Mouse (Mus musculus) urinary bladder, postnatal 4 days (tissue): Measurements from ENCODE around the gene Rack1.

ENCODE experiments used
- DNase-seq, 2 experiments: peaks; one replicate each; pipeline ENCODE4 v3.0.0; 2021 to 2022; ENCODE audit warnings: low spot score in 2 of 2

The Rack1 gene

DNA sequence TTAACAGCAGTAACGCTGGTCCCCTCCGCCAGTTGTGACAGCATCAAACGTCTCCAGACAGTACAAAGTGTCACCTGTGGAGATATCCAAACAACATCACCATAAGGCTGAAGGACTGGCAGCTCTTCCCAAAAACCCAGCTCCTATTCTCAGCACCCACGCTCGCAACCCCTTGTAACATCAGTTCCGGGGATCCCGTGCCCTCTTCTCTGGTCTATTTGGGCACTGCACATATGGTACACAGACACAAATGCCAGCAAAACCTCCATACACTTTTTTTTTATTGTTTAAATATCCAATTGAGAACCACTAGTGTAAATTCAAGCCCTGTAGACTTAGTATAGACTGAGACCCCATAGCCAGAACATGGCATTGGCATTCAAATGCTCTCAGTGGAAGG, 4.9 kb upstream of the Rack1 start:
- DNase-seq: no peak

DNA sequence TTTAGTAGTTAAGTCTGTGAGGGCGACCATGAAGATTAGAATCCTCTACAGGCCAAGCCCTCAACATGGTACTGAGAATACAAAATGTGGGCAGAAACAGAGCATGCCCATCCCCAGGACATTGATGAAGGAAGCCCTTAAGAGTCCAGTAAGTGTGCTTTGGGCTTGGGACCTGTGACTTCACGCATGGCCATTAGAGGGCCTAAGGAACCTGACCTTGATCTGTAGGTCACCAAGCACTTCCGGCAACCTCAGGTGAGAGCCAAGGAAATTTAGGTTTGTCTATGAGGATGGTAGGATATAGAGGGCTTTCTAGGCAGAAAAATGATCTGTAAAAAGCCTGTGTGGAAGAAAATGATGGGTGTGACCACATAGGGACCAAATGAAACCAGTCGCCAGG, 3.8 kb upstream of the Rack1 start:
- DNase-seq: no peak

DNA sequence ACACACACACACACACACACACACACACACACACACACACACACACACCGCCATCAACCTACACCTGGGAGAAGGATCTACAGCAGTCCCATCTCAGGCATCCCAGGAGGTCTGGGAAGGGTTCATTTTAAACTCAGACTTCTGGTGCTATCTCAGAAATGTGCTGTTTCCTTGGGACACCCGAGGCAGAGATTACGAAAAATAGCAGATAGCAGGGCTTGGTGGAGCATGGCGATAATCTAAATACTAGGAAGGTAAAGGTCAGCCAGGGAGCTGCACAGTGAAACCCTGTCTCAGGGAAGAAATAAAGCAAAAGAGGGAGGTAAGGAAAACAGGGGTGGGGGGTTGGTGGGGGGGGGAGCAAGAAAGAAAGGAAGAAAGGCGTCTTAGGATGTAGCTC, 2.8 kb upstream of the Rack1 start:
- DNase-seq: no peak

DNA sequence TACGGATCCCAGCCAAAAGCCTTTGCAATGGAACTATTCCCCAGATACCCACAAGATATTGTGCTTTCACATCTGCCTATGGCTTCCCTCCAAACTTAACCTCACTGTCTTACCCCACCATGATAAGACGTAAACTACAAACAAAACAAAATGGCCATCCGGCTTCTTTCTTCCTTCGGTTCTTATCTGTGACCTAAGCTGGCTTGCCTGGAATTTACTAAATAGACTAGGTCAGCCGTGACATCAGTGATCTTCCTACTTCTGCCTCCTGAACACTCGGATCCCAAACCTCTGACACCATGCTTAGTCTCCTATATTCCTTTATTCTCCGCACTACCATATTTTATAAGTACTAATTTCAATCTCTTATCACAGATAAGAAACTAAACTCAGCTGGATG, 1.8 kb upstream of the Rack1 start:
- no peak for DNase-seq

GRCm38 (mm10) chr11:48798984-48799920, 880 bp upstream of the Rack1 start:
- peak in 1 of 2 experiments; percentile 37 for DNase-seq

DNA sequence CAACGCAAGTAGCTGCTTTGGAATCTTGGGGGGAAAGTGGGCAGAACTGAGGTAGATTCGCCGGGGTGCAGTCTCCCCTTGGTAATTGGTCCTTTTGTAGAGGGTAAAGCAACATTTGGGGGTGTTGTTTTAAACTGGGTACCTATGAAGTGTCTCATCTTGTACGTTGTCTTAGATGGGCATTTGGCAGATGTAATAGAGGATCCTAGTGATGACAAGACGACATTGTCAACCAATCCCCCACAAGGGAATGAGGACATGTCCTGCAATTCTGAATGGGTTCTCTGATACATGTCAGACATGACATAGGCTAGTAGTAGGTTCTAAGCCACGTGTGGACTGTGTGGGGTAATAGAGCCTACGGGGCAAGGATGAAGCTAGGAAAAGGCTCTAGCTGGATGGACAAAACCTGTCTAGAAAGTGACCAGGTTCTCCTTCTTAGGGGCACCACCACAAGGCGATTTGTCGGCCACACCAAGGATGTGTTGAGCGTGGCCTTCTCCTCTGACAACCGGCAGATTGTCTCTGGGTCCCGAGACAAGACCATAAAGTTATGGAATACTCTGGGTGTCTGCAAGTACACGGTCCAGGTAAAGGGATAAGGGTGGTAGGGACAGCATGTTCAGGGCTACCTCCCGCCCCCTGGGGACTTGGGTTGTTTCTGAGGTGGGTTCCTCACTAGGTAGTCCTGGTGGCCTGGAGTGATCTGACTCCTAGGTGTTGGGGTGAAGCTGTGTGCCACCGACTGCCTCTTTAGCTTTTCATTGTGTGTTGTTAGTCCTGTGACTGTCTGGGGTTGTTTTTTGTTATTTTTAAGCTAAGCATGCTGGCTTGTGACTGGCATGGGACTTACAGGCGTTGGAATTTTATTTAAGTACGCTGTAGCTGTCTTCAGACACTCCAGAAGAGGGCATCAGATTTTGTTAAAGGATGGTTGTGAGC, 2.0 kb downstream of the Rack1 start:
- no peak for DNase-seq

GRCm38 (mm10) chr11:48803988-48804387, 3.9 kb downstream of the Rack1 start:
- no peak for DNase-seq

GRCm38 (mm10) chr11:48804922-48805321, 4.8 kb downstream of the Rack1 start:
- DNase-seq: no peak

DNA sequence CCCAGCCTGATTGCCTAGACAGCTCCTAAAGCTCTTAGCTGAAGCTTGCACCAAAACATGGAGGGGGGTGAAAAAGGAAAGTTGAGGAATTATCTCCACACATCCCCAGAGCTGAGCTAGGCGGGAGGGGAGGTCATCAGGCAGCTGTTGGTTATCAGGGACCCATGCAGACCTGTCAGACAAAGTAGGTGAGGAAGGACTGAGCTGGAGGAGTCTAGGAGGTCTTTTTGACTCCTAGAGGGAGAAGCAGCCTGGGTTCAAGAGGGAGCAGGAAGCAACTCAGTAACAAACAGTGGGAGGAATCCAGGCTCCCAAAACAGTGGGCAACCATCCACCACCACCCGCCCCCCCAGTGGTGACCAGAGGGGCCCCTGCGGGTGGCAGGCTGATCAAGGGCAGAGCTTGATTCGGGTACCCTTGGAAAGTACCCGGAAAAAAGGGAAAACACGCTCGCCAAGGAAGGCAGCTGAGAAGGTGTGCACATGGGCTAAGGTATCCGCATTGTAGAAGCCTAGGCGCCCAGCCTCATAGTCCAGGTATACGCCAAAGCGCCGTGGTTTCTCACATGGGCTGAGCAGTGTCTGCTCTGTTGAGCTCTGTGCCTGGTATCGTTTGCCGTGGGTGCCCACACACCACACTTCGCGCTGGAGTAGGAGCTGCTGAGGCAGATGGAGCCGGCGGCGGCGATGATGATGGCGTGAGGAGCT, 6.9 kb downstream of the Rack1 start:
- no peak for DNase-seq

GRCm38 (mm10) chr11:48807563-48808303, 7.6 kb downstream of the Rack1 start:
- no peak for DNase-seq

GRCm38 (mm10) chr11:48808304-48808646, 8.1 kb downstream of the Rack1 start:
- no peak for DNase-seq

DNA sequence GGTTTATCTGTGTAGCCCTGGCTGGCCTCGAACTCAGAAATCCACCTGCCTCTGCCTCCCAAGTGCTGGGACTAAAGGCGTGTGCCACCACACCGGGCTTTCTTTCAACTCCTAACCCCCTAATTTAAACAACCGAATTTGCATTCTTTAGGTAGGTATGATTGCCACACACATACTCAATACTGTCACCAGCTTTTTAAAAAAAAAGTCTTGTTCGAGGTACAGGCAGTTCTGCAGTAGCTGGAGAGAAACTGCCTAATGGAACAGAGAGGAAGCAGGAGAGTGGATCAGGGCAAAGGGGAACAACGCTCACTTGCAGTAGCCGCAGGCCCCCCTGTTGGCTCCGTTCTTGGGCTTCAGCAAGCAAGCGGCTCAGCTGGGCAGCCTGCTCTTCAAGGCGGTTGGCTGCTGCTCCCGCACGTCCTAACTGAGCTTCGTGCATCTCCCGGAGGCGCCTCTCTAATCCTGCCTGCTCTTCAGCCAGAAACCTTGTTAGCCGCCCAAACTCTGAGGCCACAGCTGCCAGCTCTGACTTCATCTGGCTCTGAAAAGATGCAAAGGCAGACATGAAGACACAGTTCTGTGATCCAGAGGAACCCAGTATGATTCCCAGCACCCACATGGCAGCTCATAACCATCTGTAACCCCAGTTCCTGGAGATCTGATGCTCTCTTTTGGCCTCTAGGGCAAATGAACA, 8.8 kb downstream of the Rack1 start:
- peak; percentile 62 to 67 for DNase-seq

- no peak for DNase-seq
These were observed 9.3 kb downstream of the Rack1 start for GRCm38 (mm10) chr11:48809434-48809830.

DNA sequence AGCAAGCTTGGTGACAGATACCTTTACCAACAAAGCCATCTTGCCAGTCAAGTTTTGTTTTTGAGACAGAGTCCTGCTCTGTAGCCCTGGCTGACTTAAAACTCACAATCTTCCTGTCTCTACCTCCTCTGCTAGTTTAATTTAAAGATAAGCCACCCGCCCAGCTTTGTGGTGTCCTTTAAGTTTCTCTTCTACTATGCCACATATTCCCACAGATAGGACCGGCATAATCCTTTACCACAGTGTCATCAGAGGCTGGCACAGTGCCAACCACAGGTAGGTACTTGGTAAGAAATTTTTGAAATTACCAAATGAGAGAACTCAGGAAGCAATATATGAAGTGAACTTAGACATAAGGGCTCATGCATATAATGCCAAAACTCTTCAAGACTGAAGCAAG, 10.0 kb downstream of the Rack1 start:
- DNase-seq: no peak

DNA sequence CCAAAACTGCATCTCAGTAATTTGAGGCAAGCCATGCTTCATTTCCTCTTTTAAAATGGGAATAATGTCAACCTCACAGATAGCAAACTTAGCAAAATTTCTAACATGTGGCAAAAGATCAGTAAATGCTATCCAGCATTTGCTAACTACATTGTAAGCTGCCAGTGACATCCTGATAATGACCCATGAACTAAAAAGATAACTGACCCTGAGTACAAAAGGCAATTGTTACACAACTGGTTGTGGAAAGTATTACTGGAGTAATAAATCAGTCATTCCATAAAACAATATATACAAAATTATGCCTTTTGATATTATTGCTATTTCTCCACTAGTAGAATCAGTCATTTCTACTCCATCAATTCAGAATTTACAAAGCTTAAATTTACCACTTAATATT, 13.7 kb downstream of the Rack1 start:
- no peak for DNase-seq

- no peak for DNase-seq
These were observed 15.7 kb downstream of the Rack1 start for GRCm38 (mm10) chr11:48815851-48816250.

DNA sequence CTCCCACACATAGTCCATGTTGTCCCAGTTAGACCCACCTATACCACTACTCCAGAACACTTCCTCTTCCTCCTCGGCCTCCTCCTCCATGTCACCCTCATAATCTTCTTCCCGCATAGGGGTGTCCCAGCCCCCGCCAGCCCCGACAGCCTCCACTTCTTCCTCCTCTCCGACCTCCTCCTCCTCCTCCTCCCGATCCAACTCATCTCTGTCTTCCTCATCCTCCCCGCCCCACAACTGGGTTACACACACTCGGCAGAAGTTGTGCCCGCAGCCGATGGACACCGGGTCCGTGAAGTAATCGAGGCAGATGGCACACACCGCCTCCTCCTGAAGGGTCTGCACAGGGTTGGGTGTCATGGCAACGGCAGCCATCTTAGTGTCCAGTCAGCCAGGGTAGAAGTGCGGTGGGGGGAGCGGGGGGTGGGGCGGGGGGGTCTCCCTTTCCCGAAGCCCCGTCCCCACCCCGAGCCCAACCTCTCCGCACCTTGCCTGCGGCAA, 16.2 kb downstream of the Rack1 start:
- peak in 1 of 2 experiments; percentile 28 for DNase-seq

DNA sequence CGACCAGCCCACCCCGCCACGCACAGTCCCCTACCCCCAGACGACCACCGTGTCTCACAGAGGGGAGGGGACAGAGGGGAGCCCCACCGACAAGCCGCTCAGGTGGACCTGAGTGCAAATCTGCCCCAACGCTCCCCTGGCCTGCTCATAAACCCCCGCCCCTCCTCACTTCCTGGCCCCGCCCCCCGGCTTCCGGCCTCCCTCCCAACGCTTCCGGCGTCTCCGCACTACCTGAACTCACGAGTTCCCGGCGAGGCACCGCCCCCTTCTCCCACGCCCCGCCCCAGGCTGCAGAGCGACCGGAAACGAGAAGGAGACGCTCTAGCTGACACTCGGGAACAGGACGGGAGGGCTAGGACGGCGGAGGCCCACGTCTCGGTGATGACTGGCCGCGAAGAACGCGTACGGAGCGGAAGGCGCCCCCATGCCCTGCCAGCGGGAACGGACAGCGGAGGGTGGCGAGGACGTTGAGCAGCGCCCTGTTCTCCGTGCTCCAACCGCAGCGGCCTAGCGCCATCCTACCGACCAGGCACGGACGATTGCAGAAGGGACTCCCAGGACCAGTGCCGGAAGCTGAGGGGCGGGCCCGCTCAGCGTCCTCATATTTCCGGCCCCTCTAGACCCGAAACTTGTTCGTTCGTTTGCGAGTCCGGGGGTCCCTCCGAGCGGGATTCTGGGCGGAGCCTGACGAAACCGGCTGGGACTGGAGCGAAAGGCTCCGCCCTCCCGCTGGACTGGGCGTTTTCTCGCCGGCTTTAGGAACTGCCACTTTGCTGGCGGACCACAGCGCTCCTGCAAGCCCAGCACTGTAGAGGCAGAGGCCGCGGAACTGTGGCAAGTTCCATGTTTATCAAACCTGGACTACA, 16.9 kb downstream of the Rack1 start, which contains the start of gene Trim41:
Gene Trim41, minus strand, starts transcription at position 554 of the 866 bp plus-strand sequence.
- DNase-seq: peak; percentile 99

DNA sequence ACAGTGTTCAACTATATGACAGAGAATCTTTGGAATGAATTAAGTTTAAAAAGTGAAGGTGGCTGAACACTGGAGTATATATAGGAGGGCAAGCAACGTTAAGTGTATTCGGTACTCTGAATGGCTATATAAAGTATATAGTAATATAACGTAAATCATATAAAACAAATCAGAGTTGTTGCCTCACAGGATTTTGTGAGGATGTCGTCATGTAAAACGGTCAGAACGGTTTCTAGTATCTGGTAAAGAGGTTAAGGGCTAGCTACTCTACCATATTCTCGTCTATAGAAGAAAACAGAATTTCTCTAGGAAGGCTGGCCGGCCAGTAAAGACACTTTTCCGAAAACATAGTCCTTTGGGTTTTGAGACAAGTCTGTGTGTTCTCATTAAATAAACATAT, 17.7 kb downstream of the Rack1 start:
- DNase-seq: no peak
